Mouse (Mus musculus): ENCODE measurements around the gene Serinc4. TPM values are rescaled to one million over a fixed set of nuclear protein-coding genes. Genes with fewer than 3 reads are reported as not detected.

Serinc4 gene
- total and polyA plus RNA-seq, 3 experiments, result 0.38 to 1.2 TPM; not detected in 1

Other genes with a start within 250 kb of the Serinc4 start
- gene Trp53bp1, start 185.4 kb downstream of the Serinc4 start, total RNA-seq (2012; rRNA removed), result 13.4 and 16.6 TPM in 2 replicates
- 100 to 1,000 TPM in 1 of 2 experiments, 10 to 100 TPM in 1; 37.3 to 160 TPM for gene Trp53bp1, start 185.4 kb downstream of the Serinc4 start, polyA plus RNA-seq (2012; ENCODE audit: insufficient read depth in 1 of 2, insufficient read length in 2 of 2, low read depth in 1 of 2, low replicate concordance in 2 of 2, missing spikeins in 1 of 2)
- 0.77 and 2.6 TPM in 2 replicates for gene Map1a, start 167.2 kb downstream of the Serinc4 start, total RNA-seq (2012; rRNA removed)
- gene Map1a, start 167.2 kb downstream of the Serinc4 start, polyA plus RNA-seq (2012; ENCODE audit: insufficient read depth in 1 of 2, insufficient read length in 2 of 2, low read depth in 1 of 2, low replicate concordance in 2 of 2, missing spikeins in 1 of 2), result 1 to 10 TPM in 1 of 2 experiments, not detected in 1; 9.4 TPM
- gene Ppip5k1, start 101.4 kb downstream of the Serinc4 start, total RNA-seq (2012; rRNA removed), result 8.7 and 10.4 TPM in 2 replicates
- gene Ppip5k1, start 101.4 kb downstream of the Serinc4 start, polyA plus RNA-seq (2012; ENCODE audit: insufficient read depth in 1 of 2, insufficient read length in 2 of 2, low read depth in 1 of 2, low replicate concordance in 2 of 2, missing spikeins in 1 of 2), result 10 to 100 TPM in 1 of 2 experiments, not detected in 1; 14.8 TPM
- gene Ckmt1, start 99.1 kb downstream of the Serinc4 start, total RNA-seq (2012; rRNA removed), result not detected in 2 replicates
- gene Ckmt1, start 99.1 kb downstream of the Serinc4 start, polyA plus RNA-seq (2012; ENCODE audit: insufficient read depth in 1 of 2, insufficient read length in 2 of 2, low read depth in 1 of 2, low replicate concordance in 2 of 2, missing spikeins in 1 of 2), result not detected
- gene Strc, start 69.6 kb downstream of the Serinc4 start, total RNA-seq (2012; rRNA removed), result not detected in 2 replicates
- gene Strc, start 69.6 kb downstream of the Serinc4 start, polyA plus RNA-seq (2012; ENCODE audit: insufficient read depth in 1 of 2, insufficient read length in 2 of 2, low read depth in 1 of 2, low replicate concordance in 2 of 2, missing spikeins in 1 of 2), result not detected
- gene Pdia3, start 43.0 kb downstream of the Serinc4 start, total RNA-seq (2012; rRNA removed), result 70.7 and 89.4 TPM in 2 replicates
- 100 to 1,000 TPM; 471 to 473 TPM for gene Pdia3, start 43.0 kb downstream of the Serinc4 start, polyA plus RNA-seq (2012; ENCODE audit: insufficient read depth in 1 of 2, insufficient read length in 2 of 2, low read depth in 1 of 2, low replicate concordance in 2 of 2, missing spikeins in 1 of 2)
- 1.1 and 1.2 TPM in 2 replicates for gene Catsper2, start 43.0 kb downstream of the Serinc4 start, total RNA-seq (2012; rRNA removed)
- gene Catsper2, start 43.0 kb downstream of the Serinc4 start, polyA plus RNA-seq (2012; ENCODE audit: insufficient read depth in 1 of 2, insufficient read length in 2 of 2, low read depth in 1 of 2, low replicate concordance in 2 of 2, missing spikeins in 1 of 2), result 1 to 10 TPM in 1 of 2 experiments, not detected in 1; 2.5 TPM
- not detected in 2 replicates for gene Ell3, start 12.5 kb downstream of the Serinc4 start, total RNA-seq (2012; rRNA removed)
- not detected for gene Ell3, start 12.5 kb downstream of the Serinc4 start, polyA plus RNA-seq (2012; ENCODE audit: insufficient read depth in 1 of 2, insufficient read length in 2 of 2, low read depth in 1 of 2, low replicate concordance in 2 of 2, missing spikeins in 1 of 2)
- gene Serf2, start 7.6 kb downstream of the Serinc4 start, total RNA-seq (2012; rRNA removed), result 352 and 370 TPM in 2 replicates
- 100 to 1,000 TPM in 1 of 2 experiments, not detected in 1; 469 TPM for gene Serf2, start 7.6 kb downstream of the Serinc4 start, polyA plus RNA-seq (2012; ENCODE audit: insufficient read depth in 1 of 2, insufficient read length in 2 of 2, low read depth in 1 of 2, low replicate concordance in 2 of 2, missing spikeins in 1 of 2)
- gene Hypk, start 3.5 kb downstream of the Serinc4 start, total RNA-seq (2012; rRNA removed), result 8.5 and 17.6 TPM in 2 replicates
- gene Hypk, start 3.5 kb downstream of the Serinc4 start, polyA plus RNA-seq (2012; ENCODE audit: insufficient read depth in 1 of 2, insufficient read length in 2 of 2, low read depth in 1 of 2, low replicate concordance in 2 of 2, missing spikeins in 1 of 2), result 10 to 100 TPM in 1 of 2 experiments, not detected in 1; 79.7 TPM
- 17.2 and 20.3 TPM in 2 replicates for gene Mfap1b, start 17.3 kb upstream of the Serinc4 start, total RNA-seq (2012; rRNA removed)
- gene Mfap1b, start 17.3 kb upstream of the Serinc4 start, polyA plus RNA-seq (2012; ENCODE audit: insufficient read depth in 1 of 2, insufficient read length in 2 of 2, low read depth in 1 of 2, low replicate concordance in 2 of 2, missing spikeins in 1 of 2), result 10 to 100 TPM in 1 of 2 experiments, not detected in 1; 19.1 TPM
- gene Mfap1a, start 49.9 kb upstream of the Serinc4 start, total RNA-seq (2012; rRNA removed), result 23.5 and 23.8 TPM in 2 replicates
- gene Mfap1a, start 49.9 kb upstream of the Serinc4 start, polyA plus RNA-seq (2012; ENCODE audit: insufficient read depth in 1 of 2, insufficient read length in 2 of 2, low read depth in 1 of 2, low replicate concordance in 2 of 2, missing spikeins in 1 of 2), result 10 to 100 TPM in 1 of 2 experiments, not detected in 1; 29.3 TPM
- 23.2 and 23.5 TPM in 2 replicates for gene Wdr76, start 49.9 kb upstream of the Serinc4 start, total RNA-seq (2012; rRNA removed)
- gene Wdr76, start 49.9 kb upstream of the Serinc4 start, polyA plus RNA-seq (2012; ENCODE audit: insufficient read depth in 1 of 2, insufficient read length in 2 of 2, low read depth in 1 of 2, low replicate concordance in 2 of 2, missing spikeins in 1 of 2), result 10 to 100 TPM in 1 of 2 experiments, not detected in 1; 21.8 TPM